Mouse (Mus musculus) spleen, adult 2 months (tissue): Measurements from ENCODE around the gene Lamc2.

Source experiments
- CTCF ChIP-seq: fragments of 200-500 bp; IDR thresholded peaks from 2 replicates; pipeline ENCODE4 v1.5.1; 2011; ENCODE audit warnings: mild to moderate bottlenecking, inconsistent platforms; ENCODE audit not compliant: insufficient read depth, insufficient read length, insufficient replicate concordance; ENCODE audit errors: extremely low read depth
- POLR2A ChIP-seq: fragments of 200-500 bp; IDR thresholded peaks from 2 replicates; pipeline ENCODE4 v1.6.1; 2011; ENCODE audit warnings: low read depth, low read length, inconsistent platforms

- no peak for TF ChIP-seq CTCF
- no peak for TF ChIP-seq POLR2A
These were observed 5.7 kb upstream of the Lamc2 start for GRCm38 (mm10) chr1:153191943-153192329.
